Mouse (Mus musculus): ENCODE measurements around the gene Lbhd1.

Lbhd1 gene

GRCm38 (mm10) chr19:8871267-8872186 lies 12.0 kb upstream of the Lbhd1 start, which contains the start of gene Ubxn1:
Gene Ubxn1 (plus strand): TSS chr19:8871496.
- peak; percentile 96 for DNase-seq (ENCODE audit: low read depth, low spot score)

- no peak for DNase-seq (ENCODE audit: low read depth, low spot score)
Observed at GRCm38 (mm10) chr19:8872266-8872840, 11.2 kb upstream of the Lbhd1 start.

- no peak for DNase-seq (ENCODE audit: low read depth, low spot score)
Observed at GRCm38 (mm10) chr19:8875031-8875430, 8.5 kb upstream of the Lbhd1 start.

- DNase-seq (ENCODE audit: low read depth, low spot score) = peak; percentile 91
Observed at GRCm38 (mm10) chr19:8880311-8881033, 3.1 kb upstream of the Lbhd1 start, which contains the start of gene Uqcc3. Gene Uqcc3 (minus strand): TSS chr19:8880923.

- DNase-seq (ENCODE audit: low read depth, low spot score) = no peak
Observed at GRCm38 (mm10) chr19:8881034-8881392, 2.5 kb upstream of the Lbhd1 start.

- DNase-seq (ENCODE audit: low read depth, low spot score) = peak; percentile 37
Observed at GRCm38 (mm10) chr19:8886916-8887584, 3.5 kb downstream of the Lbhd1 start.

- peak; percentile 47 for DNase-seq (ENCODE audit: low read depth, low spot score)
Observed at GRCm38 (mm10) chr19:8887585-8888463, 4.3 kb downstream of the Lbhd1 start.

- DNase-seq (ENCODE audit: low read depth, low spot score) = peak; percentile 98
Observed at GRCm38 (mm10) chr19:8888511-8889385, 5.2 kb downstream of the Lbhd1 start, which contains the start of the genes 1810009A15Rik and Gm49416. Gene 1810009A15Rik (plus strand): TSS chr19:8888853. Gene Gm49416 (plus strand): TSS chr19:8888926.

- peak; percentile 91 for DNase-seq (ENCODE audit: low read depth, low spot score)
Observed at GRCm38 (mm10) chr19:8892829-8893766, 9.6 kb downstream of the Lbhd1 start, which contains the start of gene Ints5. Gene Ints5 (plus strand): TSS chr19:8893005.

GRCm38 (mm10) chr19:8895397-8895960 lies 11.9 kb downstream of the Lbhd1 start:
- peak; percentile 84 for DNase-seq (ENCODE audit: low read depth, low spot score)

- DNase-seq (ENCODE audit: low read depth, low spot score) = peak; percentile 63
Observed at GRCm38 (mm10) chr19:8896231-8896630, 12.7 kb downstream of the Lbhd1 start.

GRCm38 (mm10) chr19:8897211-8897864 lies 13.8 kb downstream of the Lbhd1 start:
- peak; percentile 72 for DNase-seq (ENCODE audit: low read depth, low spot score)

- DNase-seq (ENCODE audit: low read depth, low spot score) = peak; percentile 98
Observed at GRCm38 (mm10) chr19:8897865-8898495, 14.4 kb downstream of the Lbhd1 start, which contains the start of gene Ganab. Gene Ganab (plus strand): TSS chr19:8898071.

- peak; percentile 49 for DNase-seq (ENCODE audit: low read depth, low spot score)
Observed at GRCm38 (mm10) chr19:8898576-8898975, 15.0 kb downstream of the Lbhd1 start.

- DNase-seq (ENCODE audit: low read depth, low spot score) = no peak
Observed at GRCm38 (mm10) chr19:8899079-8899478, 15.5 kb downstream of the Lbhd1 start.

- DNase-seq (ENCODE audit: low read depth, low spot score) = no peak
Observed at GRCm38 (mm10) chr19:8903412-8903811, 19.9 kb downstream of the Lbhd1 start.

- DNase-seq (ENCODE audit: low read depth, low spot score) = no peak
Observed at GRCm38 (mm10) chr19:8908531-8908930, 25.0 kb downstream of the Lbhd1 start.

Measured in A20 (cell line).